Mouse (Mus musculus): ENCODE results near the gene Med4. TPM values are rescaled to one million over a fixed set of nuclear protein-coding genes. Genes with fewer than 3 reads are reported as not detected.

Gene Med4
- polyA plus RNA-seq (2015; fragmentation: Nextera tagmentation; extraction: Ambion mirVana) = 106 and 110 TPM in 2 replicates

DNA sequence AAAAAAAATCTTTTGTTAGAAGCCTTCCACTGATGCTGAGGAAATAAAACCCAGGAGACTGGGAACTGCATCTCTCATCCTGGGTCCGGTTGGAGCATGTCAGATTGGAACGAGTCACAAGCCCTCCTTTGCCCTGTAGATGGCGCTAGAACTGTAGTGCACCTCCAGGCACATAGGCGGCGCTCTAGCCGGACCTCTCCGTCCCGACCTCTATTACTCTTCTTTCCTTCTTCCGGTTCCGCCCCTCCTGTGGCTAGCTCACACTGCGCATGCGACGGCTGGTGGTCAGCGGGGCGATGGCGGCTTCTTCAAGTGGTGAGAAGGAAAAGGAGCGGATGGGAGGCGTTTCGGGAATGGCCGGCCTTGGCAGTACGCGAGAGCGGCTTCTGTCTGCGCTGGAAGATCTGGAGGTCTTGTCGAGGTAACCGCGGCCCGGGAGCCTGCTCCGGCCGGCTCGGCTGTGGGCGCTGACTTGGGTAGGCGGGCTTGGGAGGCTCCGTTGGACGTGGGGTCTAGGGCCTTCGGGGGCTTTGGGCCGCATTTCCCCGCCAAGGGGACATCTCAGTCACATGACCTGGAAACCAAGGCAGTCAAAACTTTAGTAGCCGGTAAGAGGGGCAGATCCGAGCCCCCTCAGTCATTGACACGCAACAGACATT, at the start of gene Med4:
Med4 (plus strand) TSS at position 261 of the 659 bp plus-strand sequence.
- WGBS = under 1% methylated on average over 41 of the region's 41 CpGs
- Histone ChIP-seq H3K27me3 (replicated peaks; ENCODE audit: control insufficient read depth, insufficient read depth, low read length) (no peaks in the 10 kb centered on the region), H3K4me2 (ENCODE audit: low read length) (peak within 1 kb of the TSS; percentile 95), H3K27ac (ENCODE audit: low read length) (no peak within 1 kb of the TSS), H3K4me3 (replicated peaks; ENCODE audit: low read length) (peak within 1 kb of the TSS; percentile 95), H3K9ac (replicated peaks; ENCODE audit: low read depth, low read length) (peak within 1 kb of the TSS; percentile 90), H3K4me1 (replicated peaks; ENCODE audit: control insufficient read depth, insufficient read depth, low read length) (peaks cover 17% of the 10 kb centered on the region), H3K36me3 (ENCODE audit: control insufficient read depth, insufficient read depth) (no peaks in the 10 kb centered on the region; the same call in 1 of the 2 replicates), H3K9me3 (ENCODE audit: control insufficient read depth, low read length) (no peaks in the 10 kb centered on the region)
- peak; percentile 97 for ATAC-seq

DNA sequence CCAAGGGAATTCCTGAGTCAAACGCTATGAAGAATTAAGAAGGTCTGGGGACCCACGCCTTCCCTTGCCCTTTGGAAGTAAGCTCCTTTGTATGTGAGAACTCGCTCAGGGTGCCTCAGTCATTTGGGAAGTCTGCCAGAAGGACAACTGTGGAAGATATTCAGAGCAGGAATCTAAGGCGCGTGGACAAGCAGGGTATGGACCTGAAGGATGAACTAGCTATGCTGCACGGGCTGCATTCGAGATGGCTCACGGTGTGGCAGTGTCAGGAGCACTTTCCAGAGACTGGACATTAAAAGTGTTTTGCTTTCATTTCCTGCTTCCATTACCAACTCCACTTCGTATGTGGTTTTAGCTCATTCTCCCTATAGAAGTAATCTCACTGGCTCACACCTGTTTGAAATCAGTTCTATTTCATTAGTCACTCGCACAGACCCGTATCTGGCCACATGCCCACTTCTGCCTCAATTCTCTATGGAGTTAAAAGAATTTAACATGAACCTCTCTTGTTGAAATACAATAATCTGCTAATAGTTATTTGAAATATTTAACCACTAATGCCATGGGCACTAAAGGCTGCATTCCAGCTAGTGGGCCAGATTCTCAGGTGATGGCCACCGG, 49.2 kb upstream of the Med4 start:
- Histone ChIP-seq H3K27me3 (replicated peaks; ENCODE audit: control insufficient read depth, insufficient read depth, low read length) (no peaks in the 10 kb centered on the region), H3K4me3 (replicated peaks; ENCODE audit: low read length) (no peak overlapping the region), H3K4me2 (ENCODE audit: low read length) (no peak overlapping the region), H3K9me3 (ENCODE audit: control insufficient read depth, low read length) (no peaks in the 10 kb centered on the region), H3K4me1 (replicated peaks; ENCODE audit: control insufficient read depth, insufficient read depth, low read length) (no peaks in the 10 kb centered on the region), H3K9ac (replicated peaks; ENCODE audit: low read depth, low read length) (no peak overlapping the region), H3K27ac (ENCODE audit: low read length) (no peak overlapping the region), H3K36me3 (ENCODE audit: control insufficient read depth, insufficient read depth) (no peaks in the 10 kb centered on the region)
- no peak for ATAC-seq
- WGBS = 72% methylated on average over 12 of the region's 12 CpGs

DNA sequence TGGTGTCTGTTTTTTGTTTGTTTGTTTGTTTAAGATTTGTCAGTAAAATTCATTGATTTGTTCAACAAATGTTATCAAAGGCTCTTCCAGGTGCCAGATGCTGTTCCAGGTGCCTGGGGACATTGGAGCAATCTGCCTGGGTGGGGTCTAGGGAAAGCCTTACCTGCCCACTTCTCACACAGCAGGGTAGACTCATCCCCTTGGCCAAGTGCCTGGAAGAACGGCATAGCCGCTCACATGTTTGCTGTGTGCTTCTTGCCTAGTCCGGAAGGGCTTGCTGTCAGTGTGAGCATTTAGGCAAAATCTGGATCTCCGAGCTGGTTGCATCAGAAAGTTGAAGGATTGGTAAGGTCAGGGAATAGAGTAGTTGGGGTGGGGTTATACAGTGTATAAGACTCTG, 47.6 kb upstream of the Med4 start:
- Histone ChIP-seq H3K36me3 (ENCODE audit: control insufficient read depth, insufficient read depth) (no peaks in the 10 kb centered on the region), H3K27me3 (replicated peaks; ENCODE audit: control insufficient read depth, insufficient read depth, low read length) (no peaks in the 10 kb centered on the region), H3K9me3 (ENCODE audit: control insufficient read depth, low read length) (no peaks in the 10 kb centered on the region), H3K4me3 (replicated peaks; ENCODE audit: low read length) (no peak overlapping the region), H3K9ac (replicated peaks; ENCODE audit: low read depth, low read length) (no peak overlapping the region), H3K4me2 (ENCODE audit: low read length) (no peak overlapping the region), H3K27ac (ENCODE audit: low read length) (no peak overlapping the region), H3K4me1 (replicated peaks; ENCODE audit: control insufficient read depth, insufficient read depth, low read length) (no peaks in the 10 kb centered on the region)
- no peak for ATAC-seq
- WGBS = 77% methylated on average over 4 of the region's 4 CpGs

DNA sequence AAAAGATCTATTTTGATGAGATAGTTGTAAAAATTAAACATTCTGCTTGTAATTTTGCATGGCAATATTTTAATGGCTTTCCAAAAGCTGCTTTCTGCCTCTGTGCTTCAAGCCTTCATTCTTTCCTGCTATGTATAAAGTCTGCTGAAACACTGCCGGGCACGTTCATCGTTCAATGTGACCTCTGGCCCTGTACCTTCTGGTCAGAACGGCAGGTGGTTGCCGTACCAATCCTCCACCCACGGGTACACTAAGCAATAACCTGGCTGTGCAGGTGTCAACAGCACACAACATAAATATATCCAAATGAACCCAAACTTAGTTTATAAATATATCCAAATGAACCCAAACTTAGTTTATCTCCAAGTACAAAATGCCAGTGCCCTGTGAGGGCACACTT, 42.1 kb upstream of the Med4 start:
- Histone ChIP-seq H3K9me3 (ENCODE audit: control insufficient read depth, low read length) (no peaks in the 10 kb centered on the region), H3K36me3 (ENCODE audit: control insufficient read depth, insufficient read depth) (no peaks in the 10 kb centered on the region), H3K4me2 (ENCODE audit: low read length) (no peak overlapping the region), H3K27ac (ENCODE audit: low read length) (no peak overlapping the region), H3K4me3 (replicated peaks; ENCODE audit: low read length) (no peak overlapping the region), H3K27me3 (replicated peaks; ENCODE audit: control insufficient read depth, insufficient read depth, low read length) (no peaks in the 10 kb centered on the region), H3K4me1 (replicated peaks; ENCODE audit: control insufficient read depth, insufficient read depth, low read length) (peaks cover 6% of the 10 kb centered on the region), H3K9ac (replicated peaks; ENCODE audit: low read depth, low read length) (no peak overlapping the region)
- no peak for ATAC-seq
- 83% methylated on average over 6 of the region's 6 CpGs for WGBS

DNA sequence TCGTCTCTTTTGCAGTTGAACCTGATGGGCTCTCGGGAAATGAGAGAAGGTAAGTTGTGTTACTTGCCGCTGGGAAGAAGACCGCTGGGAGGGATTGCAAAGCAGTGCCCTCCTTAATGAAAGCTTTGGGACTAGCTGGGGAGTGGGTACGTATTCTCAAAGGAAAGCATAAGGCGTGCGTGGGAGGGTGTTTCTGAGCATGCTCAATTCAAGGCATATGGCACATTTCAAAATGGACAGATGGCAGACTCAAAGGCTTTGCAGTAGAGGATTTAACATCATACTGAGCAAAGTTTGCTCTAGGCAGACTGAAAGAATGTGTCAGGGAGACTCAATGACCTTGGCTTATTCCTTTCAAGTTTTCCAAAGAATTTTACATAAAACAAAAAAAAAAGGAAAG, 40.3 kb upstream of the Med4 start:
- Histone ChIP-seq H3K4me1 (replicated peaks; ENCODE audit: control insufficient read depth, insufficient read depth, low read length) (peaks cover 12% of the 10 kb centered on the region), H3K4me3 (replicated peaks; ENCODE audit: low read length) (no peak overlapping the region), H3K9ac (replicated peaks; ENCODE audit: low read depth, low read length) (no peak overlapping the region), H3K27ac (ENCODE audit: low read length) (peak overlapping the region; percentile 66; the same call in 1 of the 2 replicates), H3K9me3 (ENCODE audit: control insufficient read depth, low read length) (no peaks in the 10 kb centered on the region), H3K36me3 (ENCODE audit: control insufficient read depth, insufficient read depth) (no peaks in the 10 kb centered on the region), H3K27me3 (replicated peaks; ENCODE audit: control insufficient read depth, insufficient read depth, low read length) (no peaks in the 10 kb centered on the region), H3K4me2 (ENCODE audit: low read length) (no peak overlapping the region)
- WGBS = 57% methylated on average over 7 of the region's 7 CpGs
- ATAC-seq = peak; percentile 92

DNA sequence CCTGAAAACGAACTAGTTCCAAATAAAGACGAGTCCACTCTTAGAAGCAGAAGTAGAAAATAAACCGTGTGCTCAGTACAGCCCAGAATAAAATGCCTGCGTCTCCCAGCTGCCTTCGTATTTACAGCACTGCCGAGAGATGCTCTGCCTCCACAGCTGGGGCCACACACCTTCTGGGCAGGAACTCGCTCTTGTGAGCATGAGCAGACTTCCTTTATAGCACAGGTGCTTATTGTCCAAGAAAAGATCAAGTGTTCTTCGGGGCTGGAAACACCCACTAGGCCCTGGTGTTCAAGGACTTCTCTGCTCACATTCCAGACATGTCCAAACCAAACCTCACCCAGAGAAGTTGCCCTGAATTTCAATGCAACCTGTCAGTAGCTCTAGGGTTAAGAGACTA, 39.2 kb upstream of the Med4 start:
- WGBS = 69% methylated on average over 8 of the region's 8 CpGs
- no peak overlapping the region for H3K9ac ChIP-seq (replicated peaks; ENCODE audit: low read depth, low read length)
- H3K36me3 ChIP-seq (ENCODE audit: control insufficient read depth, insufficient read depth) = no peaks in the 10 kb centered on the region
- no peaks in the 10 kb centered on the region for H3K9me3 ChIP-seq (ENCODE audit: control insufficient read depth, low read length)
- no peaks in the 10 kb centered on the region for H3K27me3 ChIP-seq (replicated peaks; ENCODE audit: control insufficient read depth, insufficient read depth, low read length)
- no peak overlapping the region for H3K4me2 ChIP-seq (ENCODE audit: low read length)
- H3K4me1 ChIP-seq (replicated peaks; ENCODE audit: control insufficient read depth, insufficient read depth, low read length) = peaks cover 12% of the 10 kb centered on the region
- no peak overlapping the region for H3K4me3 ChIP-seq (replicated peaks; ENCODE audit: low read length)
- no peak overlapping the region for H3K27ac ChIP-seq (ENCODE audit: low read length)
- no peak for ATAC-seq

DNA sequence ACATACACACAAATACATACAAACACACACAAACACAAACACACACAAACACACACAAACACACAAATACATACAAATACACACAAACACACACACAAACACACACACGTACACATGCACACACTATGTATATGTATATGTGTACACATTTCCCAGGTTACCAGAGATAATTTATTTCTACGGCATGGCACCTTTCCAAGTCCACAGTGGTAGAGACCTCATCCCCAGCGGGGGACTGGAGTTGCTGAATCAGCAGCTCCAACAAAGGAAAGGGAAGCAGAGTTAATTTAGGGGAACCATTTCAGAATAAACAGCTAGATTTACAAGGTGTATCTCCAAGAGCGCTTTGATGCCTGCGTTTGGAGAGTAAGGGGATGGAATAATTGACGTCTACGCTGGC, 37.6 kb upstream of the Med4 start:
- H3K9ac ChIP-seq (replicated peaks; ENCODE audit: low read depth, low read length) = no peak overlapping the region
- H3K27me3 ChIP-seq (replicated peaks; ENCODE audit: control insufficient read depth, insufficient read depth, low read length) = no peaks in the 10 kb centered on the region
- no peaks in the 10 kb centered on the region for H3K9me3 ChIP-seq (ENCODE audit: control insufficient read depth, low read length)
- no peak overlapping the region for H3K4me3 ChIP-seq (replicated peaks; ENCODE audit: low read length)
- no peak overlapping the region for H3K27ac ChIP-seq (ENCODE audit: low read length)
- no peak for ATAC-seq
- H3K4me2 ChIP-seq (ENCODE audit: low read length) = no peak overlapping the region
- 39% methylated on average over 7 of the region's 7 CpGs for WGBS
- peaks cover 12% of the 10 kb centered on the region for H3K4me1 ChIP-seq (replicated peaks; ENCODE audit: control insufficient read depth, insufficient read depth, low read length)
- H3K36me3 ChIP-seq (ENCODE audit: control insufficient read depth, insufficient read depth) = no peaks in the 10 kb centered on the region

DNA sequence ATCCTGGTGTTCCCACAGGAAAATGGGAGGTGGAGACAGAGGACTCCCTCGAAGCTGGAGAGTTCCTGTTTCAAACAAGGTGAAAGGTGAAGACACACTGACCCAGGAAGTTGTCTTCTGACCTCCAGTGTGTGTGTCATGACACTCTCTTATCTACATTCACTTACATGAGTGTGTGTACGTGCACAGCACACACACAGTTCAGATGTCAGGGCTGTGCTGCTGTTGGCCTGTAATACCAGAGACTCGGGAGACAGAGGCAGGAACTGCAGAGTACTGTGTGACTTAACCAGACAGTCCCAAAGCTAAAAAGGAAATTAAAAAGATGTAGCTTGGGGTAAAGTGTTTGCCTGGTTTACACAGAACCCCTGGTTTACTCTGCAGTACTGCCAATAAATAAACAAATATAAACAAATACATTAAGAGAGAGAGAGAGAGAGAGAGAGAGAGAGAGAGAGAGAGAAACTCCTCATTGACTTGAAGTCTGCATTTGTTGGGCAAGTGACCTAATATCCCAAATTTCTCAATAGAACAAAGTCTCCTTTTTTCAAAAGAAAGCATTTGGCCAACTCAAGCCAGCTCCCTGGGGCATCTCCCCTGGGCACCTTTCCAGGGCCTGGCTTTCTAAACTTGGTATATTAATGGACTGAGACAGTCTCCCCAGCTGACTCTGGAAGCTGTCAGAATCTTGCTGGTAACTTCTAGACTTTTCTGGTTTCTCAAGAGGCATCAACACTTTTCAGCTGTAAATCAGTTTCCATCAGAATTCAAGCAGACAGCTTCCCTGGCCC, 36.0 kb upstream of the Med4 start:
- Histone ChIP-seq H3K4me3 (replicated peaks; ENCODE audit: low read length) (no peak overlapping the region), H3K9ac (replicated peaks; ENCODE audit: low read depth, low read length) (no peak overlapping the region), H3K27ac (ENCODE audit: low read length) (no peak overlapping the region), H3K9me3 (ENCODE audit: control insufficient read depth, low read length) (no peaks in the 10 kb centered on the region), H3K4me1 (replicated peaks; ENCODE audit: control insufficient read depth, insufficient read depth, low read length) (peaks cover 12% of the 10 kb centered on the region), H3K27me3 (replicated peaks; ENCODE audit: control insufficient read depth, insufficient read depth, low read length) (no peaks in the 10 kb centered on the region), H3K36me3 (ENCODE audit: control insufficient read depth, insufficient read depth) (no peaks in the 10 kb centered on the region), H3K4me2 (ENCODE audit: low read length) (no peak overlapping the region)
- ATAC-seq = no peak
- WGBS = 49% methylated on average over 3 of the region's 3 CpGs

DNA sequence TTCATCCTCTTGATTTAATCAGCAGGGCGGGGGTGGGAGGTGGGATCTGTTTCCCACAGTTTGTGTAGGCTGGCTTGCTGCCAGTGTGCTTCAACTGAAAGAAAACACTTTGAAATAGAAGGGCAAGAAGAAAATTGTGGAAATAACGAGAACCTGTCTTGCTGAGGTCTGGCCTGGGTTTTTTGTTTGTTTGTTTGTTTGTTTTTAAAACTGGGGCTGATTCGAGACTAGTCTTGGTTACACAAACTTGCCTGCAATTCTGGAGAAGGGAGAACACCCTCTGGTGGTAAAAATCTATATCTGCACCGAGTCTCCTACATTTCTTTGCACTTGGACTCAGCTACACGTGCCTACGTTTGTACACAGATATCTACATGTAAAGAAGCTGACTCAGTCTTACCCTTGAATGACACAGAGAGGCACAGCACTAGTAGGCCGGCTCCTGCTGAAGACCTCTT, 35.2 kb upstream of the Med4 start:
- H3K9me3 ChIP-seq (ENCODE audit: control insufficient read depth, low read length) = no peaks in the 10 kb centered on the region
- peaks cover 12% of the 10 kb centered on the region for H3K4me1 ChIP-seq (replicated peaks; ENCODE audit: control insufficient read depth, insufficient read depth, low read length)
- H3K4me2 ChIP-seq (ENCODE audit: low read length) = no peak overlapping the region
- peak; percentile 59 for ATAC-seq
- H3K4me3 ChIP-seq (replicated peaks; ENCODE audit: low read length) = no peak overlapping the region
- H3K36me3 ChIP-seq (ENCODE audit: control insufficient read depth, insufficient read depth) = no peaks in the 10 kb centered on the region
- H3K27ac ChIP-seq (ENCODE audit: low read length) = no peak overlapping the region
- H3K9ac ChIP-seq (replicated peaks; ENCODE audit: low read depth, low read length) = no peak overlapping the region
- no peaks in the 10 kb centered on the region for H3K27me3 ChIP-seq (replicated peaks; ENCODE audit: control insufficient read depth, insufficient read depth, low read length)
- 9% methylated on average over 7 of the region's 7 CpGs for WGBS

Data from forebrain, embryonic 16.5 days (tissue).